Mouse (Mus musculus): ENCODE data around the gene Cyp2a5.
"Not testable (repeated sequence)": the region's sequence is repeated elsewhere in the genome, so short reads cannot be mapped to it uniquely, and the experiment has no call there.

The Cyp2a5 gene

GRCm38 (mm10) chr7:26835059-26835458, at the start of gene Cyp2a5:
Gene Cyp2a5 (plus strand): TSS chr7:26835305.
- DNase-seq, result not testable (repeated sequence)

- DNase-seq, result not testable (repeated sequence)
Observed at GRCm38 (mm10) chr7:26786013-26786412, 49.1 kb upstream of the Cyp2a5 start.

DNA sequence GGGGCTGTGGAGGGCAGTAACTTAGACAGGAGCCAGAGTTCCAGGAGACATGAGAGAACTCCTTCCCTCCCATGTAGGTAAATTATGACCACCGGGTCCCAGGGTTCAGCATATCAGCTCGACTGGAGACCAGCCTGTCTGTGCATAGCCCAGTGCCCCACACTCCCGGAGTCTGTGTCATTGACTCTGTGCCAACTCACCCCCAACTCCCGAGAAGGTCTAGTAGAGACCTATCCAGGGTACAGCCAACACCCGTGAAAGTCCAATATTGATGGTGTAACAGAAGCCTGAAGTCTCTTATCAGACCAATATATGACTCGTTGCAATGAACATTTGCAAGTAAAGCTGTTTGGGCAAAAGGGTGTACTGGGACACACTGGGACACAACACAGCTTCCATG, 45.1 kb upstream of the Cyp2a5 start:
- no peak for DNase-seq

DNA sequence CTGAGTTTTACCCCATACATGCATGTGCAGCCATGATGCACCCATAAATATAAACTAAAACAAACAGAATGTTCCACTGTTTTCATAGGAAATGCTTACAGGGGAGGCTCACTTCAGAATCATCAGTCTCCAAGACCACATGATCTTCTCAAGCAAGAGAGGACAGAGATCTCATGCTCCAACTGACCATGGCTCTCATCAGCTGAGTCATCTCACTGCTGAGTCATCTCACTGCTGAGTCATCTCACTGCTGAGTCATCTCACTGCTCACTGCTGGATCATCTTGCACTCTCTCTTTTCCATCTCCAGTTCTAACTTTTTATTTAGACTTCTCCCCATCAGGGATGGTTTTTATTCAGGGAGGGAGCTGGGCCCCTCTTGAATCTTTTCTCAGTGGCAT, 35.0 kb upstream of the Cyp2a5 start:
- no peak for DNase-seq

- no peak for DNase-seq
Observed at GRCm38 (mm10) chr7:26800996-26801395, 34.1 kb upstream of the Cyp2a5 start.

- DNase-seq, result no peak
Observed at GRCm38 (mm10) chr7:26808592-26808991, 26.5 kb upstream of the Cyp2a5 start, which contains the start of gene Cyp2g1. Gene Cyp2g1 (plus strand): TSS chr7:26808892.

DNA sequence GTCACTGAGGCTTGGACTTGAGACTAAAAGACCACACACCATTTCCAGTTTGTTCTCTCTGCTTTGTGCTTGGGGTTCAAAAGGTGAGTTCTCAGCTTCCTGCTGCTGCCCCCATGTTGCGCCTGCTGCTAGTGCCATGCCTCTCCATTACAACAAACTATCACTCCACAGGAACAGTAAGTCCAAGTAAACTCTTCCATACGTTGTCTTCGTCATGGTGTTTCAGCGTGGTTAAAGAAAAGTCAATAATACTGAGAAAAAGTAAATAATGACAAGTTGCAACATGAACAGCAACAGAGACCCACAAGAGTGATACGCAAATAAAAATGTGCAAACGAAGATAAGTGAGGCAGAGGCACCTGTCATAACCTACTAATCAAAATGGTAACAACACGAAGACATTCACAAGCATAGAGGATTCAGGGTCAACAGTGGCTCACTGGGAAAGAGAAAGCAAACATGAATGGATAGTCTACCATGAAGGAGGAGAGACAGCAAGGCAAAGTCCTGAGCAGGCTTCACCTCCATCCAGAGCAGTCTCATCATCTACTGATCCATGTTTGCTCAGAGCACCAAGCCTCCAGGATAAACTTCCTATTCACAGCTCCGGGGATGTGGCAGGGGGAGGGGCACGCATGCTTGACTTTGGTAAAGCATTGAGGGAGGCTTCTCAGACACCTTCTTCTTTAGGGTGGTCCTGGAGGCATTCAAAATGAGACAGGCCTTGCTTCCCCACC, 3.4 kb upstream of the Cyp2a5 start:
- DNase-seq, result not testable (repeated sequence)

DNA sequence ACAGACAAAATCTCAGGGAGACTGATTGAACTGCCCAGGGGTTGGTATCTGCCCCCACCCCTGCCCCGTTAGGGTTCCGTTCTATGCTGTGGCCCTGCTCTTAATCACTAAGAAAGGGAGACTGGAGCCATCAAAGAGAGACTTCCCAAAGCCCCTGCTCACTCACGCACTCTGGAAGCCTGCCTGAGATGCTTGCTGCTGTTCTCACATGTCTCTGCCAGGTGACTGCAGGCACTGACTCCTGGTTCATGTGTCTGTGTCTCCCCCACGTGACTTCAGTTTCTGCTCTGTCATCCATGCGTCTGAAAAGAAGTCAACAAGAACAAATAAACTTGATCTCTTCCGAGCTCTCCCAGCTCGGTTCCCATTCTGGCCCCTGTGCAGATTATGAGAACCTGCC, 2.4 kb upstream of the Cyp2a5 start:
- not testable (repeated sequence) for DNase-seq

- DNase-seq, result not testable (repeated sequence)
Observed at GRCm38 (mm10) chr7:26843400-26843799, 8.3 kb downstream of the Cyp2a5 start.

- not testable (repeated sequence) for DNase-seq
Observed at GRCm38 (mm10) chr7:26850063-26850462, 15.0 kb downstream of the Cyp2a5 start.

DNA sequence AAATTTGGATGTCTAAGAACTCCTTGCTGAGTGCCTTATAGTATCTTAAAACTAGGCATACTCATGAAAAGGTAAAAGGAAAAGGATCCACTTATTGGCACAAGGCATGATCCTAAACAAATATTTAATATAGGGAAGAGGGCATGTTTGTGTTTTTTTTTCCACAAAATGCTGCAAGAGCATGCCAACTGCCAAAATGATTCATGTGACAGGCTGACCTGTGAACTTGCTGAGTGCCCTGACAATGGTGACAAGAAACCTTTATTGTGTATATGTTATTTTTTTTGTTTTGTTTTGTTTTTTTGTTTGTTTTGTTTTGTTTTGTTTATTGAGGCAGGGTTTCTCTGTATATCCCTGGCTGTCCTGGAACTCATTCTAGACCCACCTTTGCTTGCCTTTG, 43.5 kb downstream of the Cyp2a5 start:
- not testable (repeated sequence) for DNase-seq

DNA sequence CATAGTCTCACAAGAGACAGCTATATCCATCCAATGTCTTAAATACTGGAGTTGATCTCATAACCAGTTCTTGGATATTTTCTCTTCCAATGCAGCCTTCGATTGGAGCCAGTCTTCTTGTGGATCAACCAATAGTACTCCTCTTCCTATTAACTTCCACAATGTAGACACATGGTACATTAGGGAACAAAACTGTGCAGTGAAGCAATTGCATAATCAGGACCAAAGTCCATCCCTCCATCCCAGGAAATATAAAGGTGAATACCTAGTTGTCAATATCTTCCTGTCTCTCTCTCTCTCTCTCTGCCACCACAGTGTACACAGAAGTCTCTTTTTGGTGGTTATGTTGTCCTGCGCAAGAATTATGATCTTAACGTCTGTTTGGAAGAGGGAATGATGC, 45.5 kb downstream of the Cyp2a5 start:
- not testable (repeated sequence) for DNase-seq
